ENCODE assay signal across 8 mouse cellular contexts in the genomic region with DNA sequence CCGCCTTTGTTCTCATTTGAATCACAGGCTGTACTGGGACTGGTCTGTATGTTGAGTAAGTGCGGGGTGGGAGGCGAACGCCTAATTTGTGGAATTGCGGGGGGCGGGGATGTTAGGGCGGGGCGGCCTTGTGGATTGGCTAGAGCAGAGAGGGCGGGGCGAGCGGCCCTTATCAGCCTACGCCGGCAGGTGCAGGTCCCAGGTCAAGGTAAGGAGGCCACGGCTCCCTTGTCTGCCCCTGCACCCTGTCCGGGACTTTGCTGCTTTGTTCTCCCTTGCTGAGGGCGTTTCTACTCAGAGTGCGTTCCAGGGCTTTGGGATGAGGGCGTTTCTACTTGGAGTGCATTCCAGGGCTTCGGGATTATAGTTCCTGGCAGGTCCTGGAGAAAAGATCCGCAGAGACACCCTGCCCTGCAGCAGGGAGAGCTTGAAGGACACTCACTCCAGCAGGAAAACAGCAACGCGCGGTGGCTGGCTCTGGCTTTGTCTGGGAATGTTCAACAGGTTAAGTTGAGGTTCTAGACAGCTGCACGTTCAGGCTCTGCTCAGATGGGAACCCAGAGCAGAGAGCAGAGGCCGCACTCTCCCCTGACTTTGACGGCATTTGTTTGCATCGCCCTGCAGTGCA.
DNase-seq lines count a peak whose midpoint lies in the region; ATAC-seq and TF ChIP-seq lines count a peak whose summit lies in the region.

No protein-coding gene starts in this region.

- peak overlapping the region; percentile 72 for H3K4me2 ChIP-seq in hindbrain, embryonic 13.5 days
- peak overlapping the region; percentile 53 for H3K4me2 ChIP-seq in limb, embryonic 15.5 days
- H3K4me2 ChIP-seq in myocyte (ENCODE audit: low read depth), result peak overlapping the region; percentile 94

- ATAC-seq in hindbrain, embryonic 13.5 days (ENCODE audit: low FRiP score), result peak; percentile 88
- peak; percentile 86 for ATAC-seq in limb, embryonic 15.5 days (ENCODE audit: insufficient number of reproducible peaks, low FRiP score, low TSS enrichment, low read depth)

- H3K79me2 ChIP-seq in myocyte (ENCODE audit: control insufficient read depth, insufficient read depth), result peaks cover 100% of the 10 kb centered on the region

- peaks cover 75% of the 10 kb centered on the region for H3K27me3 ChIP-seq in hindbrain, embryonic 13.5 days
- no peaks in the 10 kb centered on the region for H3K27me3 ChIP-seq in limb, embryonic 15.5 days
- no peaks in the 10 kb centered on the region for H3K27me3 ChIP-seq in myocyte (ENCODE audit: control insufficient read depth, insufficient read depth, insufficient read length)

- no peak for DNase-seq in layer of hippocampus, adult 2 months (ENCODE audit: low spot score in 2 of 2)
- DNase-seq in layer of hippocampus, adult 9-11 months, result no peak
- DNase-seq in forelimb bud, embryonic 11.5 days (ENCODE audit: low read depth, low spot score), result peak; percentile 60
- peak; percentile 89 for DNase-seq in yolk sac, embryonic 10.5 days (ENCODE audit: low spot score)
- DNase-seq in thymus, postnatal 4 days, result no peak

- peak overlapping the region; percentile 52 for H3K4me3 ChIP-seq in layer of hippocampus, adult 2 months
- H3K4me3 ChIP-seq in hindbrain, embryonic 13.5 days, result peak overlapping the region; percentile 44
- H3K4me3 ChIP-seq in limb, embryonic 15.5 days, result peak overlapping the region; percentile 49
- H3K4me3 ChIP-seq in myocyte, result peak overlapping the region; percentile 24

- H3ac ChIP-seq in myocyte (ENCODE audit: control insufficient read depth, insufficient read length), result no peak overlapping the region

- H3K9me3 ChIP-seq in hindbrain, embryonic 13.5 days, result no peaks in the 10 kb centered on the region
- no peaks in the 10 kb centered on the region for H3K9me3 ChIP-seq in limb, embryonic 15.5 days

- under 1% methylated on average over 27 of the region's 27 CpGs for WGBS in hindbrain, embryonic 13.5 days
- 4% methylated on average over 27 of the region's 27 CpGs for WGBS in limb, embryonic 15.5 days

- peak overlapping the region; percentile 62 for H3K9ac ChIP-seq in hindbrain, embryonic 13.5 days
- H3K9ac ChIP-seq in limb, embryonic 15.5 days, result peak overlapping the region; percentile 48

- peaks cover 16% of the 10 kb centered on the region for H3K4me1 ChIP-seq in hindbrain, embryonic 13.5 days (replicated peaks)
- H3K4me1 ChIP-seq in limb, embryonic 15.5 days, result peaks cover 55% of the 10 kb centered on the region

- H3K27ac ChIP-seq in layer of hippocampus, adult 2 months, result peak overlapping the region; percentile 60
- peak overlapping the region; percentile 60 for H3K27ac ChIP-seq in hindbrain, embryonic 13.5 days
- peak overlapping the region; percentile 90 for H3K27ac ChIP-seq in limb, embryonic 15.5 days

- TF ChIP-seq POLR2A in myocyte (IDR thresholded peaks at IDR 0.05; ENCODE audit: insufficient read length, low read depth), result peak; percentile 49

- TF ChIP-seq CTCF in layer of hippocampus, adult 2 months (conservative IDR thresholded peaks at IDR 0.05), result no peak

- H3K36me3 ChIP-seq in hindbrain, embryonic 13.5 days, result no peaks in the 10 kb centered on the region
- H3K36me3 ChIP-seq in limb, embryonic 15.5 days, result peaks cover 2% of the 10 kb centered on the region; the same call in 1 of the 2 replicates
- H3K36me3 ChIP-seq in myocyte (ENCODE audit: control insufficient read depth, insufficient read depth), result peaks cover 9% of the 10 kb centered on the region

TF ChIP-seq in myocyte, 11 proteins besides CTCF, POLR2A, EP300 and RAD21:
- TF ChIP-seq MYOD1 (IDR thresholded peaks at IDR 0.05; ENCODE audit: control insufficient read depth in 1 of 3, insufficient read length in 2 of 3, low read depth in 2 of 3) (peak in 1 of 3 experiments; percentile 41), TCF3 (IDR thresholded peaks at IDR 0.05; ENCODE audit: insufficient read length, low read depth) (no peak), POLR2AphosphoS2 (IDR thresholded peaks at IDR 0.05; ENCODE audit: insufficient read length, low read depth) (peak; percentile 70), MYOG (IDR thresholded peaks at IDR 0.05; ENCODE audit: control insufficient read depth in 1 of 3, insufficient read depth in 1 of 3, insufficient read length in 2 of 3, low read depth in 2 of 3) (peak in 1 of 3 experiments; percentile 58)

Comparison
In these comparisons a context has a peak if more than half of its experiments do, and no peak if none do; other contexts are left out.
1. DNase-seq: peak in forelimb bud, embryonic 11.5 days (single experiment) and yolk sac, embryonic 10.5 days (single experiment); none in layer of hippocampus, adult 2 months (0 of 2), layer of hippocampus, adult 9-11 months (single experiment) and thymus, postnatal 4 days (single experiment).
2. Peak in every context shown above with its lines, with median percentiles within 50 percentile points of each other: H3K27ac ChIP-seq, H3K4me3 ChIP-seq and H3K4me2 ChIP-seq.